Mouse (Mus musculus) megakaryocyte, embryonic 14.5 days (primary cell): Measurements from ENCODE around the gene Cyp2c39.

Source experiments
- FLI1 ChIP-seq: IDR thresholded peaks from 2 replicates; pipeline ENCODE4 v1.6.1; 2012; ENCODE audit warnings: low read length, inconsistent platforms, mixed read lengths
- GATA1 ChIP-seq: IDR thresholded peaks from 3 replicates; pipeline ENCODE4 v1.6.1; 2012; ENCODE audit warnings: mixed read lengths, low read length, inconsistent platforms, borderline replicate concordance

GRCm38 (mm10) chr19:39463923-39464322 lies 46.7 kb upstream of the Cyp2c39 start:
- TF ChIP-seq GATA1 (no peak), FLI1 (no peak)
